Mouse (Mus musculus) kidney, adult 2 months (tissue): ENCODE measurements around the gene Mri1. TPM values are rescaled to one million over a fixed set of nuclear protein-coding genes. Genes with fewer than 3 reads are reported as not detected.

Source experiments
- DNase-seq: peaks from one replicate; pipeline ENCODE4 v3.0.0; 2021
- H3K27ac ChIP-seq: fragments of 200-500 bp; 2 replicates; pipeline ENCODE4 v1.5.1; 2012; ENCODE audit warnings: low read depth, low read length, control low read depth, inconsistent platforms; ENCODE audit not compliant: insufficient read depth
- H3K27me3 ChIP-seq: fragments of 200-500 bp; replicated peaks from 2 replicates; pipeline ENCODE4 v1.6.1; 2012; ENCODE audit warnings: mild to moderate bottlenecking, moderate library complexity, low read length, inconsistent platforms; ENCODE audit not compliant: control insufficient read depth, insufficient read depth
- H3K36me3 ChIP-seq: fragments of 200-500 bp; 2 replicates; pipeline ENCODE4 v1.6.1; 2012; ENCODE audit warnings: mild to moderate bottlenecking, moderate library complexity, low read length, inconsistent platforms; ENCODE audit not compliant: control insufficient read depth, insufficient read depth
- H3K4me1 ChIP-seq: fragments of 200-500 bp; 2 replicates; pipeline ENCODE4 v1.6.1; 2011; ENCODE audit warnings: low read length; ENCODE audit not compliant: control insufficient read depth, insufficient read depth
- H3K4me3 ChIP-seq: fragments of 200-500 bp; 2 replicates; pipeline ENCODE4 v1.5.1; 2011; ENCODE audit warnings: mild to moderate bottlenecking, low read depth, low read length, control low read depth; ENCODE audit not compliant: insufficient read depth
- CTCF ChIP-seq: fragments of 200-500 bp; conservative IDR thresholded peaks from 2 replicates; pipeline ENCODE4 v1.5.1; 2011; ENCODE audit warnings: low read depth, mild to moderate bottlenecking, control low read depth, low read length, moderate library complexity, mixed read lengths; ENCODE audit not compliant: insufficient read depth, insufficient read length
- POLR2A ChIP-seq: fragments of 200-500 bp; IDR thresholded peaks from one replicate; pipeline ENCODE4 v1.6.1; 2011; ENCODE audit warnings: low read depth, low read length, control low read depth
- WGBS: fragments of 180-500 bp; shearing (Covaris S2); methylation state at CpG from one replicate; pipeline ENCODE4 v1.1.7; 2018; 5-methylcytosine and 5-hydroxymethylcytosine counted together
- polyA plus RNA-seq: library from polyadenylated mRNA; depleted of rRNA; stranded (reverse); fragments of >200 nt; gene quantifications from 2 replicates; pipeline ENCODE4 v1.2.3, GENCODE M21; 2012; rRNA removed

Mri1 gene
- polyA plus RNA-seq, 1 experiment, result 39.3 TPM

GRCm38 (mm10) chr8:84202466-84202865 is 54.7 kb downstream of the Mri1 start:
- DNase-seq, result peak; percentile 72
- 42% methylated on average over 9 of the region's 9 CpGs for WGBS
- Histone ChIP-seq H3K36me3 (no peaks in the 10 kb centered on the region), H3K27me3 (no peaks in the 10 kb centered on the region), H3K4me1 (peaks cover 5% of the 10 kb centered on the region), H3K4me3 (peak overlapping the region; percentile 76), H3K27ac (peak overlapping the region; percentile 98)
- TF ChIP-seq CTCF, result no peak
- TF ChIP-seq POLR2A, result no peak

DNA sequence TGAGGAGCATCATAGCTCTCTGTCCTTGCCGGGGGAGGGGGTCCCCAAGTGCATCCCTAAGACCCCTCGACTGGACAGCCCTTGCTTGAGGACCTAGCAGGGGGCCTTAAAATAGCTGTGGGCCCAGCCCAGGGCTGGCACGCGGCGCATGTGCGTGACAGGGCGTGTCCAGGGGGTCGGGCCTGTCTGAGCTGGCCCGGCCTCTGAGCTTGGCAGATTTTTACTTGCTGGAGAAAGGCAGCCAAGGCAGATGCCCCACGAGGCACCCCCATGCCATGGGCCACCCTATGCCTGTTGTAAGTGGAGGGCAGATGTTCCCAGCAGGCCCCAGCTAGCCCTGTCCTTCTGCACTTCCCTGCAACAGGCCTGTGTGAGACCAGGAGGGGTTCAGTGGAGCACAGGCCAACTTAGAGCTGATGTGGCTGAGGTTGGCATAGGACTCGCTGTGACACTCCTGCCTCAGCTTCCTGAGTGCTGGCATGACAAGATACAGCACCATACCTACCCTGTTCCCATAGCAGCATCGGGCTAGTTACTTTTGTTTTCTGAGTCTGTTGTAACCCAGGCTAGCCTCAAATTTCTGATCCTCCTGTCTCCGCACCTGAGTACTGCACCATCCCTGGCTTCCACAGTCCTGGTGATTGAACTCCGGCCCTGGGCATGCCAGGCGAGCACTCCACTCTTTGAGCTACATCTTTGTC is 55.4 kb downstream of the Mri1 start:
- peaks cover 4% of the 10 kb centered on the region; the same call in 1 of the 2 replicates for H3K4me1 ChIP-seq
- 37% methylated on average over 15 of the region's 15 CpGs for WGBS
- no peaks in the 10 kb centered on the region for H3K27me3 ChIP-seq
- H3K36me3 ChIP-seq, result no peaks in the 10 kb centered on the region
- TF ChIP-seq CTCF (no peak), POLR2A (peak; percentile 4)
- peak overlapping the region; percentile 98 for H3K27ac ChIP-seq
- peak overlapping the region; percentile 76 for H3K4me3 ChIP-seq
- DNase-seq, result peak; percentile 83

DNA sequence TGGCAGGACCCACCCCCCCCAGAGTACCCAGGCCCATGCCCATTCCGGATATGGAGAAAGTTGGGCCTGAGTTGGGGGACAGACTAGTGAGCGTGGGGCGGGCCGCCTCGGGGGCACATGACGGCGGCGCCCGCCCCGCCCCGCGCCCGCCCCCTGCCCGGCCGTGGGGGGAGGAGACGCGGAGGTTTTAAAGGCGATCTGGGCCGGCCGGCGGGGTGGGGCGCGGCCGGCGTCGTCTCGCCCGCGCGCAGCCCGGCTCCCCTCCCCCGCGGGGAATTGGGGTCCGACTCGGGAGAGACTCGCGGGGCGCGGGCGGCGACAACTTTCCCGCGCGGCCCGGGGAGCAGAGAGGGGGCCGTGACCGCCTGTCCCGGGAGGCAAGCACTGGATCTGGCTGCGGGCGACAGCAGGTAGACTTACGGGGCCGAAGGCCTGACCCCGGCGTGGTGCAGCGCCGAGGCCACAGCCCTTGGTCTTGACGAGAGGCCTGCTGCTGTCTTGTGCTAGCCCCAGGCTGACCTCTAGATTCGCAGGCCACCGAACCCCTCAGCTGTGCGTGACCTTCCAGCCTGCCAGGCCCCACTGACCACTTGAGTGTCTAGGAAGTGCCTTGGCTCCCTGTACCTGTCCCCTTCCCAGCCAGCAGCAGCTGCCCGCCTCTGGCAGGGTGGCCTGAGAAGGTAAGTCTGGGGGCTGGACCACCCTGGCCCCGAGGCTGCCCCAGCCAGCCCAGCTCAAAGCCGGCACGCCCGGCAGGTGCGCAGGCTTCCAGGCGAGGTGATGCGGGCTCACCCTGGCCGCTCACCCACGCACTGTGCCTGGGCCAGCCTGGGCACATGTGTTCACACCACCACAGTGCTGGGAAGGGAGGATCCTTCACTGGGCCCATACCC is 56.2 kb downstream of the Mri1 start:
- no peaks in the 10 kb centered on the region for H3K27me3 ChIP-seq
- peak overlapping the region; percentile 76 for H3K4me3 ChIP-seq
- 4% methylated on average over 70 of the region's 70 CpGs for WGBS
- peak overlapping the region; percentile 98 for H3K27ac ChIP-seq
- peaks cover 4% of the 10 kb centered on the region; the same call in 1 of the 2 replicates for H3K4me1 ChIP-seq
- DNase-seq, result peak; percentile 88
- peak; percentile 72 for TF ChIP-seq POLR2A
- TF ChIP-seq CTCF, result no peak
- H3K36me3 ChIP-seq, result no peaks in the 10 kb centered on the region

DNA sequence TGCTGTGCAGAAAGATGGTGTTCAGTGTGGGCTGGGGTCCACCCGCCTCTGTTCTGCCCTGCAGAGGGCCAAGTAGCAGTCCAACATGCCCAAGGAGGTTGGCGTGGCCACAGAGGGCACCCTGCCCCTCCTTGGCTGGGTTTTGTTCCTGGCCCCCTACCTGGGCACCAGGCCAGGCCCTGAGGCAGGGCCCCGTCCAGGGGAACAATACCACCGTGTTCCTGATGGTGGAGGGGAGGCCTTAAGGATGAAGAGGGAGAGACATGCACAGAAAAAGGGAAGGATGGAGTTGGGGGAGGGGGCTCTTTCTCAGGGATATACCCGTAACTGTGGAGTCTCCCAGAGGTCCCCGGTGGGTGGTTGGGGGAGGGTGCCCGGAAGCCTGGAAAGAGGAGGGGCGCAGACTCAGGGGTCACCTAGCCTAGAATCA is 57.0 kb downstream of the Mri1 start:
- TF ChIP-seq CTCF (no peak), POLR2A (no peak)
- Histone ChIP-seq H3K27ac (peak overlapping the region; percentile 52), H3K36me3 (no peaks in the 10 kb centered on the region), H3K4me1 (peaks cover 4% of the 10 kb centered on the region; the same call in 1 of the 2 replicates), H3K27me3 (no peaks in the 10 kb centered on the region), H3K4me3 (peak overlapping the region; percentile 35; the same call in 1 of the 2 replicates)
- DNase-seq, result no peak
- 42% methylated on average over 8 of the region's 8 CpGs for WGBS

Other genes with a start within 250 kb of the Mri1 start
- gene 2210011C24Rik, start 245.2 kb downstream of the Mri1 start, polyA plus RNA-seq, result 9.1 and 14.3 TPM in 2 replicates
- 7.8 and 7.9 TPM in 2 replicates for gene Palm3, start 235.9 kb downstream of the Mri1 start, polyA plus RNA-seq
- gene Il27ra, start 214.7 kb downstream of the Mri1 start, polyA plus RNA-seq, result 1.9 and 5.6 TPM in 2 replicates
- 0.19 TPM in 1 of 2 replicates, not detected in the other for gene Rln3, start 212.3 kb downstream of the Mri1 start, polyA plus RNA-seq
- 1.1 and 1.2 TPM in 2 replicates for gene Gm10643, start 192.2 kb downstream of the Mri1 start, polyA plus RNA-seq
- 15.8 and 18.0 TPM in 2 replicates for gene Rfx1, start 190.5 kb downstream of the Mri1 start, polyA plus RNA-seq
- gene Dcaf15, start 152.6 kb downstream of the Mri1 start, polyA plus RNA-seq, result 28.2 and 30.1 TPM in 2 replicates
- 0.48 and 0.67 TPM in 2 replicates for gene Podnl1, start 131.3 kb downstream of the Mri1 start, polyA plus RNA-seq
- 24.1 and 26.0 TPM in 2 replicates for gene Cc2d1a, start 109.4 kb downstream of the Mri1 start, polyA plus RNA-seq
- 0.63 and 0.92 TPM in 2 replicates for gene 4930432K21Rik, start 109.3 kb downstream of the Mri1 start, polyA plus RNA-seq
- gene Nanos3, start 72.1 kb downstream of the Mri1 start, polyA plus RNA-seq, result 0.99 and 1.4 TPM in 2 replicates
- gene Zswim4, start 20.3 kb downstream of the Mri1 start, polyA plus RNA-seq, result 9.2 and 10.0 TPM in 2 replicates
- 216 and 246 TPM in 2 replicates for gene D8Ertd738e, start 7.6 kb downstream of the Mri1 start, polyA plus RNA-seq
- 24.7 and 32.7 TPM in 2 replicates for gene Ccdc130, start 13.1 kb upstream of the Mri1 start, polyA plus RNA-seq
- 6.8 and 12.2 TPM in 2 replicates for gene Cacna1a, start 131.1 kb upstream of the Mri1 start, polyA plus RNA-seq